Mouse (Mus musculus) testis, adult 2 months (tissue): ENCODE measurements around the gene Foxs1. TPM values are rescaled to one million over a fixed set of nuclear protein-coding genes. Genes with fewer than 3 reads are reported as not detected.

Experiments used
- H3K27ac ChIP-seq: fragments of 200-500 bp; 2 replicates; pipeline ENCODE4 v1.5.1; 2012; ENCODE audit warnings: low read depth, low read length; ENCODE audit not compliant: control insufficient read depth, insufficient read depth
- H3K27me3 ChIP-seq: fragments of 200-500 bp; 2 replicates; pipeline ENCODE4 v1.6.1; 2012; ENCODE audit warnings: mild to moderate bottlenecking, low read length, moderate library complexity; ENCODE audit not compliant: control insufficient read depth, insufficient read depth
- H3K36me3 ChIP-seq: fragments of 200-500 bp; 2 replicates; pipeline ENCODE4 v1.6.1; 2012; ENCODE audit warnings: mild to moderate bottlenecking, low read length; ENCODE audit not compliant: control insufficient read depth, insufficient read depth
- H3K4me1 ChIP-seq: fragments of 200-500 bp; 2 replicates; pipeline ENCODE4 v1.6.1; 2012; ENCODE audit warnings: low read length; ENCODE audit not compliant: control insufficient read depth, insufficient read depth
- H3K4me3 ChIP-seq: fragments of 200-500 bp; 2 replicates; pipeline ENCODE4 v1.5.1; 2012; ENCODE audit warnings: low read depth, mild to moderate bottlenecking, low read length, moderate library complexity, mixed read lengths; ENCODE audit not compliant: control insufficient read depth
- CTCF ChIP-seq: fragments of 200-500 bp; IDR thresholded peaks from 2 replicates; pipeline ENCODE4 v1.5.1; 2012; ENCODE audit warnings: low read depth, mild to moderate bottlenecking, inconsistent platforms, low read length, moderate library complexity; ENCODE audit not compliant: control insufficient read depth, insufficient read depth, insufficient replicate concordance
- POLR2A ChIP-seq: fragments of 200-500 bp; IDR thresholded peaks from 2 replicates; pipeline ENCODE4 v1.6.1; 2012; ENCODE audit warnings: low read depth, mild to moderate bottlenecking, inconsistent platforms, low read length, moderate library complexity; ENCODE audit not compliant: control insufficient read depth
- polyA plus RNA-seq: library from polyadenylated mRNA; depleted of rRNA; stranded (reverse); fragments of >200 nt; gene quantifications from 2 replicates; pipeline ENCODE4 v1.2.3, GENCODE M21; 2012; rRNA removed

Foxs1 gene
- polyA plus RNA-seq = 4.1 and 4.3 TPM in 2 replicates

DNA sequence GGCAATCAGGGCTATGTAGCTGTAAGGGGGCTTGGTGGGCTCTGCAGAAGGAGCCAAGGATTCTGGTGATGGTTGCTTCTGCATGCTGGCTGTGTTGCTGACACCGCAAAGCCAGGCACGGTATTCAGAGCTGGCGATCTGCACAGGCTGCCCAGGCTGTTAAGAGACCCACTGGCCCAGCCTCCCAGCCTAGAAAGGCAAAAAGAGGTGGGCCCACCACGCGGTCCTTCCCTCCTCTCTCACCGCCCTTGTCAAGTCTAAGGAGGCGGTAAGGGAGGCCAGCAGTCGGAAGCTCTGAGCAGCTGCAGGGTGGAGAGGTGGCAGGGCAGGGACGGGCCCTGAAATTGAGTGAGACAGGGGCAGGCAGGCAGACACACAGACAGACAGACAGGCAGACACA lies at the start of gene Foxs1:
TSS of gene Foxs1 (minus strand) at position 161 of the 400 bp plus-strand sequence.
- Histone ChIP-seq H3K27ac (peak within 1 kb of the TSS; percentile 35; the same call in 1 of the 2 replicates), H3K36me3 (no peaks in the 10 kb centered on the region), H3K4me3 (peak within 1 kb of the TSS; percentile 72), H3K27me3 (no peaks in the 10 kb centered on the region), H3K4me1 (peaks cover 20% of the 10 kb centered on the region)
- TF ChIP-seq POLR2A = peak; percentile 66; the same call in 1 of the 2 replicates
- no peak for TF ChIP-seq CTCF

- Histone ChIP-seq H3K4me3 (no peak overlapping the region), H3K27ac (no peak overlapping the region), H3K4me1 (no peaks in the 10 kb centered on the region; the same call in 1 of the 2 replicates), H3K36me3 (no peaks in the 10 kb centered on the region), H3K27me3 (no peaks in the 10 kb centered on the region)
- no peak for TF ChIP-seq POLR2A
- TF ChIP-seq CTCF = no peak
These were observed 44.0 kb upstream of the Foxs1 start for GRCm38 (mm10) chr2:152976991-152977390.

DNA sequence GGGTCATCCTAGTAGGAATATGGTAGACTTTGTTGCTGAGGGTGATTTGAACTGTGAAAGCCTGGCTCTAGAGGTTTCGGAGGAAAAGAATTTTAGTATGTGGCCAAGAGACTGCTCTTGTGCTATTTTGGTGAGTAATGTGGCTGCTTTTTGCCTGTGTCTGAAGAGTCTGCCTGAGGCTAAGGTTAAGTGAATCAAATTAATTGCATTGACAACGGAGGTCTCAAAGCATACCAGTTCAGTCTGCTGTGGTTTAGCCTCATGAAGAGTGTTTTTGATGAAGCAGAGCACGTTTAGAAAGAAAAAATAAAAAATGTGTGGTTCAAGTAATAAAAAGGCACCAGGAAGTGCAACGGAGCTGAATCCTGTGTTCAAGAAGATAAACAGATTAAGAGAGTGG lies 32.5 kb upstream of the Foxs1 start:
- no peak overlapping the region; the same call in 1 of the 2 replicates for H3K4me3 ChIP-seq
- H3K27ac ChIP-seq = no peak overlapping the region
- no peaks in the 10 kb centered on the region for H3K36me3 ChIP-seq
- H3K27me3 ChIP-seq = no peaks in the 10 kb centered on the region
- TF ChIP-seq CTCF = no peak
- no peak for TF ChIP-seq POLR2A
- peaks cover 2% of the 10 kb centered on the region; the same call in 1 of the 2 replicates for H3K4me1 ChIP-seq

DNA sequence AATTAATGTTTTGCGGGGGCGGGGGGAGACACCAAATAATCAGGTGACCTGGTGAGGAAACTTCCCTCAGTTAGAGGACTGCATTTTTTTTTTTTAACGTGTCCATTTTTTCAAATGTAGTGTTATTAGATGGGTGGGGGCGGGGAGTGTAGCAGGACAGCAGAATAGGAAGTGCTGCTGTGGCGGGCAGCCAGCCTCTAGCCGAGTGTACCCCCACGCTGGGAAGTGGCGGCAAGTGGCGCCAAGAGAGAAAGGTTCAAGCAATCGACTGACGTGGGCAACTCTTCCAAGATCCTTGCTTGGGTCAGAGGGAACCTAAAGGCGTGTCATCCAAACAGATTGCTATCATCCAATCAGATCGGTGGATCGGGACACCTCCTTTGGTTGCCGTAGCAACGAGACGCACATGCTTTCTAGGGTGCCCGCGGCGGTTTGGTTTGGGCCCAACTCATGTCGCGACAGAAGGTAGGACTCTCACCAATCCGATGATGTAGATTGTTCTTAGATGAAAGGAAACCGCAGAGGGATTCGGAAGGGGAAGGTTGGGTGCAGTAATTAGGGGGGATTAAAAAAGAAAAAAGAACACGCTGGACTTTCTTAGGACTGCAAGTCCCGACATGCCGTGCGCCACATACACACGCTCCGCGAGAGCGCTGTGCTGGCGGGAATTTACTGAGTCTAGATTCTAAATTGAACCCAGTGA lies 29.2 kb upstream of the Foxs1 start, which contains the start of gene Ttll9:
TSS of gene Ttll9 (plus strand) at position 395 of the 703 bp plus-strand sequence.
- Histone ChIP-seq H3K27ac (peak within 1 kb of the TSS; percentile 82), H3K4me3 (peak within 1 kb of the TSS; percentile 86), H3K36me3 (no peaks in the 10 kb centered on the region), H3K4me1 (peaks cover 2% of the 10 kb centered on the region; the same call in 1 of the 2 replicates), H3K27me3 (no peaks in the 10 kb centered on the region)
- TF ChIP-seq CTCF (no peak), POLR2A (peak; percentile 83; the same call in 1 of the 2 replicates)

DNA sequence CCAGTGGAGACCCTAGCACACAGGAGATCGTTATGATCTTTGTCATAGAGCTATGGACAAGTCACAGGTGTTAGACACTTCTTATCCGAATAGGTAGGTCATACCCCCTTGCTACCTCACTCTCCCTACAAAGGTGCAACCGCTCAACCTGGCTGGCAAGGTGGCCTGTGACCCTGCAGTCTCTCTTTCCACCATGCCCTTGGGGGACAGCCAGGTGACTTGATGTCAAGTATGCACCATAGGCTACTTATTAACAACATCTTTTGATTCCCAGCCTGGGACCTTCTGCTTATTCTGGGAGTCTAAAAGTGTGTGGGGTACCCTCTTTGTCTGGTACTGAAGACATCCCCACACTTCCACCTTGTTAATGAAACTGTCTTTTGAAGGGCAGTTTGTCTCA lies 25.1 kb upstream of the Foxs1 start:
- Histone ChIP-seq H3K36me3 (no peaks in the 10 kb centered on the region), H3K4me1 (peaks cover 2% of the 10 kb centered on the region; the same call in 1 of the 2 replicates), H3K27me3 (no peaks in the 10 kb centered on the region), H3K4me3 (no peak overlapping the region), H3K27ac (no peak overlapping the region)
- TF ChIP-seq CTCF = no peak
- no peak for TF ChIP-seq POLR2A

- H3K4me1 ChIP-seq = peaks cover 22% of the 10 kb centered on the region
- no peaks in the 10 kb centered on the region for H3K27me3 ChIP-seq
- TF ChIP-seq CTCF (no peak), POLR2A (no peak)
- no peaks in the 10 kb centered on the region for H3K36me3 ChIP-seq
- peak overlapping the region; percentile 68 for H3K27ac ChIP-seq
- peak overlapping the region; percentile 83 for H3K4me3 ChIP-seq
These were observed 19.1 kb upstream of the Foxs1 start for GRCm38 (mm10) chr2:152951850-152952720.
